Mouse (Mus musculus) megakaryocyte, embryonic 14.5 days (primary cell): ENCODE measurements at regions not wholly inside any gene's neighbourhood (a gene's known extent, or its start where the extent isn't known, plus 50 kb on each side); places are given as distances from the start of the nearest gene placed in this dataset.

ENCODE experiments used
- FLI1 ChIP-seq: IDR thresholded peaks from 2 replicates; pipeline ENCODE4 v1.6.1; 2012; ENCODE audit warnings: low read length, inconsistent platforms, mixed read lengths
- GATA1 ChIP-seq: IDR thresholded peaks from 3 replicates; pipeline ENCODE4 v1.6.1; 2012; ENCODE audit warnings: mixed read lengths, low read length, inconsistent platforms, borderline replicate concordance

DNA sequence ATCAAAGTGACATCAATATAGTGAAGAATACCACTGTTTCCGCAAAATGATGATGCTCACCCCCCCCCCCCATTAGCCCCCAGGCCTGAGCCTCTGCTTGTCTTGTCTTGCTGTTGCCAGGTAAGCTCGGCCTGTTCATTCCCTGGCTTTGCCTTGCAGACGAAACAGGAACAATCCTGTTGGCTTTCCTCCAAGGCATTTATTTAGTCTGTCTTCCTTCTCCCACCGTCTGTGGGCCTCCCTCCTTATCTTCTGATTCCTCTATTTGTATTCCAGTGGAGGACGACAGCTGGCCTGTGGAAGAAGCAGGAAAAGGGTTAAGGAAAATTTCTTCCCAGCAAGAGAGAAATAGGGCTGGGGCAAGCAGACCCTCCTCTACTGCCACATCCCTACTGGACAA is 172.1 kb downstream of the Wdr11 start:
- TF ChIP-seq GATA1, result no peak
- no peak for TF ChIP-seq FLI1
